Mouse (Mus musculus) megakaryocyte, embryonic 14.5 days (primary cell): ENCODE data around the gene Ifnlr1. TPM values are rescaled to one million over a fixed set of nuclear protein-coding genes. Genes with fewer than 3 reads are reported as not detected.

Experiments used
- H3K27me3 ChIP-seq: replicated peaks from 2 replicates; pipeline ENCODE3; 2012; ENCODE audit warnings: inconsistent platforms
- H3K36me3 ChIP-seq: replicated peaks from 2 replicates; pipeline ENCODE3; 2012; ENCODE audit warnings: low read length, inconsistent platforms, mixed read lengths
- H3K4me1 ChIP-seq: 2 replicates; pipeline ENCODE4 v1.6.1; 2012; ENCODE audit warnings: inconsistent platforms
- H3K4me3 ChIP-seq: replicated peaks from 2 replicates; pipeline ENCODE3; 2012; ENCODE audit warnings: moderate library complexity, mild to moderate bottlenecking, inconsistent platforms
- H3K9me3 ChIP-seq: 2 replicates; pipeline ENCODE4 v1.6.1; 2012; ENCODE audit warnings: inconsistent platforms
- FLI1 ChIP-seq: IDR thresholded peaks from 2 replicates; pipeline ENCODE4 v1.6.1; 2012; ENCODE audit warnings: low read length, inconsistent platforms, mixed read lengths
- GATA1 ChIP-seq: IDR thresholded peaks from 3 replicates; pipeline ENCODE4 v1.6.1; 2012; ENCODE audit warnings: mixed read lengths, low read length, inconsistent platforms, borderline replicate concordance
- polyA plus RNA-seq: library from polyadenylated mRNA; stranded (reverse); fragments of >175 nt; gene quantifications from 2 replicates; pipeline ENCODE4 v1.2.3, GENCODE M21; 2012; ENCODE audit warnings: low replicate concordance; ENCODE audit not compliant: insufficient read depth

The Ifnlr1 gene
- polyA plus RNA-seq, 1 experiment = not detected

- Histone ChIP-seq H3K9me3 (no peaks in the 10 kb centered on the region), H3K4me1 (peaks cover 36% of the 10 kb centered on the region), H3K4me3 (peak overlapping the region; percentile 73), H3K27me3 (peaks cover 11% of the 10 kb centered on the region), H3K36me3 (no peaks in the 10 kb centered on the region)
- TF ChIP-seq FLI1 (no peak), GATA1 (no peak)
Observed at GRCm38 (mm10) chr4:135661082-135661809, 24.8 kb upstream of the Ifnlr1 start.

- no peaks in the 10 kb centered on the region for H3K9me3 ChIP-seq
- TF ChIP-seq GATA1 (no peak), FLI1 (no peak)
- H3K27me3 ChIP-seq = peaks cover 8% of the 10 kb centered on the region
- H3K4me1 ChIP-seq = peaks cover 37% of the 10 kb centered on the region
- H3K36me3 ChIP-seq = no peaks in the 10 kb centered on the region
- H3K4me3 ChIP-seq = no peak overlapping the region
Observed at GRCm38 (mm10) chr4:135661994-135662393, 24.1 kb upstream of the Ifnlr1 start.

GRCm38 (mm10) chr4:135664656-135665055 lies 21.4 kb upstream of the Ifnlr1 start:
- H3K4me3 ChIP-seq = no peak overlapping the region
- no peak for TF ChIP-seq GATA1
- TF ChIP-seq FLI1 = no peak

GRCm38 (mm10) chr4:135666192-135666975 lies 19.7 kb upstream of the Ifnlr1 start:
- H3K4me3 ChIP-seq = no peak overlapping the region
- H3K27me3 ChIP-seq = peaks cover 25% of the 10 kb centered on the region
- no peaks in the 10 kb centered on the region for H3K36me3 ChIP-seq
- H3K9me3 ChIP-seq = no peaks in the 10 kb centered on the region
- peaks cover 31% of the 10 kb centered on the region for H3K4me1 ChIP-seq
- TF ChIP-seq FLI1 (no peak), GATA1 (no peak)

More at GRCm38 (mm10) chr4:135664656-135665055, 21.4 kb upstream of the Ifnlr1 start:
- H3K9me3 ChIP-seq = no peaks in the 10 kb centered on the region
- peaks cover 11% of the 10 kb centered on the region for H3K27me3 ChIP-seq
- no peaks in the 10 kb centered on the region for H3K36me3 ChIP-seq
- H3K4me1 ChIP-seq = peaks cover 41% of the 10 kb centered on the region

GRCm38 (mm10) chr4:135667266-135667844 lies 18.7 kb upstream of the Ifnlr1 start:
- H3K4me3 ChIP-seq = peak overlapping the region; percentile 80
- H3K27me3 ChIP-seq = peaks cover 33% of the 10 kb centered on the region
- no peaks in the 10 kb centered on the region for H3K9me3 ChIP-seq
- TF ChIP-seq FLI1 = no peak
- TF ChIP-seq GATA1 = no peak
- no peaks in the 10 kb centered on the region for H3K36me3 ChIP-seq
- H3K4me1 ChIP-seq = peaks cover 27% of the 10 kb centered on the region

- TF ChIP-seq FLI1 (no peak), GATA1 (no peak)
- no peaks in the 10 kb centered on the region for H3K4me1 ChIP-seq
- H3K27me3 ChIP-seq = peaks cover 77% of the 10 kb centered on the region
- no peaks in the 10 kb centered on the region for H3K36me3 ChIP-seq
- H3K9me3 ChIP-seq = no peaks in the 10 kb centered on the region
- no peak overlapping the region for H3K4me3 ChIP-seq
Observed at GRCm38 (mm10) chr4:135673507-135673906, 12.6 kb upstream of the Ifnlr1 start.

GRCm38 (mm10) chr4:135674993-135675392 lies 11.1 kb upstream of the Ifnlr1 start:
- H3K4me1 ChIP-seq = 0 out of 2 replicates have a peak, but pooled peaks cover 2% of the 10 kb centered on the region
- H3K9me3 ChIP-seq = no peaks in the 10 kb centered on the region
- no peak overlapping the region for H3K4me3 ChIP-seq
- H3K27me3 ChIP-seq = peaks cover 77% of the 10 kb centered on the region
- H3K36me3 ChIP-seq = no peaks in the 10 kb centered on the region
- no peak for TF ChIP-seq FLI1
- TF ChIP-seq GATA1 = no peak

- H3K9me3 ChIP-seq = no peaks in the 10 kb centered on the region
- peaks cover 2% of the 10 kb centered on the region; the same call in 1 of the 2 replicates for H3K4me1 ChIP-seq
- H3K27me3 ChIP-seq = peaks cover 78% of the 10 kb centered on the region
- TF ChIP-seq GATA1 = no peak
- no peak for TF ChIP-seq FLI1
- no peak overlapping the region for H3K4me3 ChIP-seq
- H3K36me3 ChIP-seq = no peaks in the 10 kb centered on the region
Observed at GRCm38 (mm10) chr4:135676476-135676875, 9.6 kb upstream of the Ifnlr1 start.

- Histone ChIP-seq H3K27me3 (peaks cover 76% of the 10 kb centered on the region), H3K9me3 (peaks cover 3% of the 10 kb centered on the region), H3K36me3 (no peaks in the 10 kb centered on the region), H3K4me3 (no peak overlapping the region), H3K4me1 (peaks cover 2% of the 10 kb centered on the region; the same call in 1 of the 2 replicates)
- TF ChIP-seq FLI1 (no peak), GATA1 (no peak)
Observed at GRCm38 (mm10) chr4:135679316-135679715, 6.8 kb upstream of the Ifnlr1 start.
